Mouse (Mus musculus) retina, embryonic 14.5 days (tissue): ENCODE results near the gene Higd2a.

ENCODE experiments used
- DNase-seq: peaks from one replicate; pipeline ENCODE4 v3.0.0-alpha.2; 2015; ENCODE audit warnings: low spot score

Higd2a gene

DNA sequence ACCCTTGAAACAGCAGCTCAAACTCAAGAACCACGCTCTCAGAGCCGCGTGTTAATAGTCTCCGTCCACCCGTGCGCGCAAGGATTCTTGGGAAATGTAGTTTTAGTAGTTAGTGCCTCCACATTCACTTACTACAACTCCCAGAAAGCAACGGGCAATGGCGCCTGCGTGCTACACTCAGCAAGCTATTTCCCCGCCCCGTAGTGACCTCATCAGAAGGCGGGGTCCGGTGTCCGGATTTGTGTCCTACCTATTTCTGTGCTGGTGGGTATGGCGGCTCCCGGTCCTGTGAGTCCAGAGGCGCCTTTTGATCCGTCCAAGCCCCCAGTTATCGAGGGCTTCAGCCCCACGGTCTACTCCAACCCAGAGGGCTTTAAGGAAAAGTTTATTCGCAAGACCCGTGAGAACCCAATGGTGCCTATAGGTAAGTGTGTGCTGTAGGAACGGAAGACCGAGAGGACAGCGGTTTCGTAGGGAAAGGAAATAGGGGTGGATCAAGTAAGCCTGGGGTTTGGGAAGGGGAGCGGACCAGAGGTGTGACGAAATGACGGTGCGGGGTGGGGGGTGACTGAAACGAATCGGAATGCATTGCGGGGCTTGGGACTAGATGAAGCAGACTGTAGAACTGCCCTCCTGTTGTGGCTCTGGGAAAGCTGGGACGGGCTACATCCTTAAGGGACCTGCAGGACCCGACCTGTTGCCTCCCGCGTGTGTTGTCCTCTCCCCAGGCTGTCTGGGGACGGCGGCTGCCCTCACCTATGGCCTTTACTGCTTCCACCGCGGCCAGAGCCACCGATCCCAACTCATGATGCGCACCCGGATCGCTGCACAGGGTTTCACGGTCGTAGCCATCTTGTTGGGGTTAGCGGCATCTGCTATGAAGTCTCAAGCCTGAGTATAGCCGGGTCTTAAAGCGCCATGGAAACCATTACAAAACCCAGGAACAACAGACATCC is at the start of gene Higd2a, which contains the start of gene Nop16:
TSS of gene Higd2a (plus strand) at position 212 of the 956 bp plus-strand sequence.
TSS of gene Nop16 (minus strand) at position 95 of the 956 bp plus-strand sequence.
- DNase-seq, result peak; percentile 99

- no peak for DNase-seq
Observed at GRCm38 (mm10) chr13:54548036-54548435, 42.0 kb upstream of the Higd2a start.

DNA sequence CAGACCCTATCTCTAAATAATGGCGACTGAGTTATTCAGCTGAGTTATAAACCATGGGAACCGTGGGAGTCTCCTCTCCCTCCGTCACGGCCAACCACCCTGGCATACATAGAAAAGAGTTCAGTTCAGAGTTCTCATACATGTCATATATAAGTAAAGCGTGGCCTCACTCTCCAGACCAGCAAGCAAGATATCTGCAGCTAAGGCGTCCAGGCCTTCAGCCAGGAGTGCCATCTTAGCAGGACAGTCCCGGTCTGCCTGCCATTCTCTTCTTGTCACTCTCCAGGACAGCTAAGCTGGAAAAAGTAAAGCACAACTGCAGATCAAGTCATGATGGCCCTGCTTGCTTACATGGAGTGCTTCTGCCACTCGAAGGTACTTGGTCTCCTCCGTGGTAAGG is 33.8 kb upstream of the Higd2a start:
- DNase-seq, result no peak

DNA sequence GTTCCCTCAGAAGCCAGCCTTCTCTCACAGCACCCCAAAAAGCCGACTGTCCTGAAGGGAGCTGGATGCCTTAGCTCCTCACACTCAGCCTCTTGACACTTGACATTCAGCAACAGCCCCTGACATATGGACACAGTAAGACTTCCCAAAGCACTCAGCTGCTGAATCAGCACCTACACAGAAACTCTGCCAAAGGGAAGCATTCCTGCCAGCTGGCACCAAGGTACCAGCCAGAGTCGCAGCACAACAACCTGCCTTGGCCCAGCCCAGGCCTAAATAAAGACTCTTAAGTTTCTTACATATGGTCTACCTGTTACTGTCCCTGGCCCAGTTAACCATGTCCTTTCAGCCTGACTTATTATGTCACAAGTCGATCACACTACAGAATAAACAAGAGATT is 33.2 kb upstream of the Higd2a start:
- no peak for DNase-seq

DNA sequence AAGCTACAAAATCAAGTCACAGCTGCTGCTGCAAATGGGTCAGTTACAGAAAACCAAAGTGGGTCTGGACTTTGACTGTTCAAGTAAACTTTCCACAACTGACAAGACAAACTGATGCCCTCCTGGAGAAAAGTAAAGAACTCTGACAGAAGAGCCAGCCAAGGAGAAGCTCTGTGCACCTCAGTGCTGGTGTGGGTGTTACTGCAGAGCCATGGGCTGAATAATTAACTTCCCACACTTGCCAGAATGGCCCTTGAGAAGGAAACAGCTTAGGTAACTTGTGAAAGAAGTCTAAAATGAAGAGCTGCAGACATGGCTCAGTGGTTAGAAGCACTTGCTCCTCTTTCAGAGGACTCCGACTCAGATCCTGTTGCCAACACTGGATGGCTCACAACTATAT is 32.4 kb upstream of the Higd2a start:
- no peak for DNase-seq

DNA sequence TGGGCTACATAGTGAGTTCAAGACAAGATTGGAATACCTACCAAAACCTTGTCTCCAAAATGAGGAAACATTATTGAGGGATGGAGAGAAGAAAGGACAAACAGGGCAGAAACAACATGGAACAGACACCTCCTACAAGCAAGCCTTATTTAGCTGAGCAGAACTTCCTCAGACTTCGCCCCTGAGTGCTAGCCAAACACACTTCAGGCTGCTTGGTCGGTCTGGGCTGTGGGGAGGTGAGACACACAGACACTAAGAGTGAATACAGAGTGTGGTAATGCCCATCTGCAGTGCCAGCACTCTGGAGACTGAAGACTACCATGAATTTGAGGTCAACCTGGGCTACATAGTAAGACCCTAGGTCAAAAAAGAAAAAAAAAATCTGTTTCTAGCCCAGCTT is 30.4 kb upstream of the Higd2a start:
- no peak for DNase-seq

- no peak for DNase-seq
Observed at GRCm38 (mm10) chr13:54560608-54561007, 29.4 kb upstream of the Higd2a start.

- DNase-seq, result no peak
Observed at GRCm38 (mm10) chr13:54562562-54562961, 27.4 kb upstream of the Higd2a start.

DNA sequence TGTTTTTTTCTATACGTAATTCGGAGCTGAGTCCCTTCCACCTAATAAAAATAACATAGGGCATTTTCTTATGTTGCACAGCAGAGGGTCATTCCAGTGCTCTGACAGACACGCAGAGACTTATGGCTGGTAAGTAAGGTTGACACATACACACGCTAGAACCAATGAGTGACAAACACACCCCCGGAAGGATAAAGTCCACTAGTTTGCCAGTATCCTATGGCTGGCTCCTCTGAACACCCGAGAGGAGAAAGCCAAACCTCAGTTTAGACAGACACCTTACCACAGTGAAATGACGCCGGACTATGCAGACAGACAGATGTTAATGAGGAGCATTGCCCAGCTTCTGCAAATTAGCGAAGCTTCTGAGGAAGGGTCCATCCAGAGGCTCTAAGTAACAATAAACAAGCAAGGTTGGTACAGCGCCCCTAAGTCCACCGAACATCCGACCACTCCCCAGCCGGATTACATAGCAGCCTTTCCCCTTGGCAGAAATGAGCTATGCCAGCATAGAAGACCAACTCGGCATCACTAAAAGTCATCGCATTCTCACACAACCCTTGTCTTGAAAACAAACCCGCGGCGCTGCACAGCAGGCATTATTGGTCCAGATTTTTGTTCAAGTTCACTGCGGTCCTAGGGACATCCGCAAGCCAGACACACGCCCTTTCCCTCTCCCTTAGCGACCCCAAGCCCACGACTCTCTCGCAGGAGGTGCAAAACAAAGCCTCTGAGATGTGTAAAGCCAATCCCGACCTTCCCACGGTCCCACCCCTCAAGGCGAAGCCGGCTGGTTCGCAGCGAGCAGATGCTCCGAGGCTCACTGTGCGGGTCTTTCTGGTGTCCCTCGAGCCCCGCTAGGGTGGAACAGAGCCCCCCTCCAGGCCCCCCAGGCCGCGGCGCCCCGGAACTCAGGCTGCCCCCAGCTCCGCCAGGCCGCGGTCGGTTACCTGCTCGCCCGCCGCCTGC is 25.5 kb upstream of the Higd2a start:
- peak; percentile 32 for DNase-seq

DNA sequence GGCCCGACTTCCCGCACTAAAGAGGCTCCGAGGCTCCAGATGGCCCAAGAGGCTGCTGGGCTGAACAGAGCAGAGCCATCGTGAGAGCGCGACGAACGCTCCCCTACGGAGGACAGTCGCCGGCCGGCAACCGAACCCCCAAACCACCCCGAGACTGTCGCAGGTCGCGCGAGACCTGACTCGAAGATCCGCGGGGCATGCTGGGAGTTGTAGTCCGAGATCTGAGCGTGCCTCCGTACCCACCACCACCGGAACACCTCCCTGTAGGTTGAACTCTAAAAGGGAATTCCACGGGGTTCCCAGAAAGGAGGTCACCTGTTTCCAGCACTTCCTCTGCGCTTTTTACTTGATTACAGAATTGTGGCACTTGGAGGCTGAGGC is 24.8 kb upstream of the Higd2a start, which contains the start of gene 4833439L19Rik:
TSS of gene 4833439L19Rik (minus strand) at position 235 of the 381 bp plus-strand sequence.
- DNase-seq, result peak; percentile 97

DNA sequence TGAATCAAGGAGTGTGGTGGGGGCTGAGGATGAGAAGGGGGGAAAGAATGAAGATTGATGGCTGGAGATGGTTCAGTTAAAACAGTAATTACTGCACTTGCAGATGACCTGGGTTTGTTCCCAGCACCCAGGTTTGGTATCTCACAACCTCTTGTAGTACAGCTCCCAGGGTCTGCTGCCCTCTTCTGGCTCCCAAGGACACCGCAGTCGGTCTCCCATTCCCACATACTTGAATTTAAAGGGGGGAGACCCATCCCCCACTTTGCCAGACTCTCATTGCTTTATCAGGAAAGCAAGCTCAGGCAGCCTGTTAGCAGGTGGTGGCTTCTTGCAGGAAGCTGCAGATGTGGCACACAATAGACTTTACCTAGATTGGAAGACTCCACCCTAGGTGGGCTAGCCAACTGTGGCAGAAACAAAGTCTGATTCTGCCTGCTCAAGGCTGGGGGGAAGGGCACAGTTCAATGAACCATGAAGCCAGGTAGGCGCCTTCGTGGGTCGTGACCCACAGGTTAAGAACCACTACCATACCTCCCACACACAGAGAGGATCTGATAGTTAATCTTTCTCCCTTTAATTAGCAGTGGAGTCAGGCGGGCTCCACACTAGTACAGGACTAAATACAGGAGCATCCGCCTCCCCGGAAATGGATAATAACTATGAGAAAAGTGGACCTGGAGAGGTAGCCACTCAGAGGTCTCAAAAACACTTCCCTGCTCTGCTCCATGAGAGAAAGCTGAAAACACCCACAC is 24.2 kb upstream of the Higd2a start:
- DNase-seq, result peak; percentile 71

DNA sequence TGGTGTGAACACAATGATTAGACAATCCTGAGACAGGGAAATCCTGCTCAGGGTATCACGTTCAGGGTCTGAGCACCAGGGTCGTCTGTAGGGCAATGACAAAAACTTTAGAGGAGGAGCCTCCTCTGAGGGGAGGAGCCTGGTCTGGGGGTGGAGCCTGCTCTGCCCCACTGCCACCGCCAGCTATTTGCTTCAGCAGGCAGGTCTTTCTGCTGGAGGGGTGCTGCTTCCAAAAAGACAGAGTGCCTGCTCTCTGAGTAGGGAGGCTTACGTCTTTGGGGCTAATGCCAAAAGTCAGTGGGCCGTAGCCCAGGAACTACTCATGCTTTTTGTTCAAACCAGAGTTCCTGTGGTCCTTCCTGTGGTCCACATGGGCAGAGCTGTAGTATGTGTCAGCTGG is 21.6 kb upstream of the Higd2a start:
- DNase-seq, result no peak

DNA sequence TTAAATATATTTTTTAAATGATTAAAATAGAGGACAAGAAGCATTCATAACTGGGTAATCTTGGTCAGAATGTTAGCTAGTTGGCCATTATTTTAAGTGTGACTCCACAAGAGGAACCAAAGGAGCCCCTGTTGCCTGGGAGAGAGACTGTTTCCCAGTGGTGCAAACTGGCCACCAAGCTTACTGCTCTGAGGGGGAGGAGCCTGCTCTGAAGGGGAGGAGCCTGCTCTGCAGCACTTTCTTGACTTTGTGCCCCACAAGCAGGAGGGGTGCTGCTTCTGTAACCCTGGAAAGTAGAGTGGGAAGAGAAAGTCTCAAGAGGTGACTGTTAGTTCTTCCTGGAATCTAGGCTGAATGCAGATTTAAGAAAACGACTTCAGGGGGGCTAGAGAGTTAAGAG is 20.7 kb upstream of the Higd2a start:
- no peak for DNase-seq

DNA sequence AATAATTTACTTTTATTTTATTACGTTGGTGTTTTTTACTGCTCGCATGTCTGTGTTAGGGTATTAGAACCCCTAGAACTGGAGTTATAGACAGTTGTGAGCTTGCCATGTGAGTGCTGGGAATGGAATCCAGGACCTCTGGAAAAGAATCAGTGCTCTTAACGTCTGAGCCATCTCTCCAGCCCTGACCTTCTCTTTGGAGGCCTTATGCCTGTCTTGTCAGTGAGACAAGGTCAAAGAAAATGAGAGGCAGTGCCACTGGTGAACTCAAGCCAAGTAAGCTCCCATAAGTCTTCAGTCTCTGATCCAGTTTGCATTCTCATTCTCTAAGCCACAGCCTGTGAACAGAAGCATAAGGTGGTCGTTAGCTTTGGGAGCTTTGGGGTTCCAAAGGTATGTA is 19.3 kb upstream of the Higd2a start:
- no peak for DNase-seq

DNA sequence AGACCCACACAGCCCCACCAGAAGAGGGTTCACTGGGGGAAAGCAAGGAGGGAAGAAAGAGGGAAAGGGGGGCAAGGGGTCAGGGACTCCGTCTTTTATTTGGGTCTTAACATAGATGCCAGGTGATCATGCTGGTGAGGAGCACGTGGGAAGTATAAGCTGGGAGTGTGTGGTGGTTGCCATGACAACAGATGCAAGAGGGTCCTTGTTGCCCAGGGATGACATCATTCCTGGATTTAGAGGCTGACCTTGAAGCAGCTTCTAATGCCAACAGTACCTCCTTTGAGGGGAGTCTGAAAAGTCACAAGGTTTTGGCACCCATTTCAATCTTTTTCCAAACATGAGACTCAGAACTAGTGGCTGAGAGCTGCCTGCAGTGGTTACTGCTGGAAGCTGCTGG is 18.4 kb upstream of the Higd2a start:
- no peak for DNase-seq

DNA sequence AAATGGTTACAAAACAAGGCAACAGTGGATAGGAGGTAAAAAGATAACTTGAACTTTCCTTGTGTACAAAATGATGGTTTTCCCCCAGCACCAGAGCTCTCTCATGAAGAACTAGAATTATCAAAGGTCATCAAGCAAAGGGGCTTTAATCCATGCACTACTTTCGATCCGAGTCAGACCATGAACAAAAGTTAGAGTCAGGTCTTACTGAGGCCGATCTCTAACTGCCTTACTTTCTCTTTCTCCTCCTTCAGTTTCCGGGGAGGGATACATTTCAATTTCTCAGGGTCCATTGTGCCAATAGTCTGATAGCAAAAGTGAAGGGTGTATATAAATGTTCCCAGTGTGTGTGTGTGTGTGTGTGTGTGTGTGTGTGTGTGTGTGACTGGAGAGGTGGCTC is 17.4 kb upstream of the Higd2a start:
- DNase-seq, result no peak

DNA sequence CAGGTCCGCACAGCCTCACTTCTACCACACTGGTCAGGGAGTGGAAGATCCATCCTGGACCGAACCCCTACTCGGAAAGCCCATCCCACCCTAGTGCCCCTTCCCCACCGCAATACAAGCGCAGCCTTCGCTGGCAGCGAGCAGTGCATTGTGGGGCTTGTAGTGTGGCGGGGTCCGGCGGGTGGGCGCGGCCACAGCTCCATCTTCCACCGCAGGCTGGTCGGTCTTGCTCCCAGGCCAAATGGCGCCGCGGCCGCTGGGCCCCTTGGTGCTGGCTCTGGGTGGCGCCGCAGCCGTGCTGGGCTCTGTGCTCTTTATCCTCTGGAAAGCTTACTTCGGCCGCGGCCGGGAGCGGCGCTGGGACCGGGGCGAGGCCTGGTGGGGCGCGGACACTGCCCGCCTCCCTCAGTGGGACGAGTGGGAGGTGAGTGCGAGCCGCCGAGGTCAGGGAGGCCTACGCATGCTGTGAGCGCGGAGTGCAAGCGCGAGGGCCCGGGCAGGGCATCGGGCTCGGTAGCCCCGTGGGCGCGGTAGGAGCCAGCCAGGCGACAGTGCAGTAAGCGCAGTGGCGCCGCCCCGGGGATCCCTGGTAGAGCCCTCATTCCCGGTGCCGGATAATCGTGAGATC is 15.0 kb upstream of the Higd2a start, which contains the start of gene Arl10:
TSS of gene Arl10 (plus strand) at position 162 of the 628 bp plus-strand sequence.
- DNase-seq, result peak; percentile 84

DNA sequence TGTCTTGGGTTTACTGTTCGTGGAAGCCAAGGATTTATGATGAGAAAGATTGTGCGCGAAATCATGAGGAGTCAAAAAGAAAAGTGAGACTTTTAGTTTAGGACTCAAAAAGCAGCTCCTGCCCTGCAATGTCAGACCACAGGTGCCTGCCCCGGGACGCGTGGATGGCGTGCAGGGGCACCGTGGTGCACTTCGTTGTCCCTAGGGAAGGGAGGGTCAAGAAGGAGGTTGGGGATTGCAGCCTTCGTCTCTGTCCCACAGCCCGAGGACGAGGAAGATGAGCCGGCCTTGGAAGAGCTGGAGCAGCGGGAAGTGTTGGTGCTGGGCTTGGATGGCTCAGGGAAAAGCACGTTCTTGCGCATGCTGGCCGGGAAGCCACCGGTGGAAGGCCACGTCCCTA is 14.5 kb upstream of the Higd2a start:
- DNase-seq, result no peak

DNA sequence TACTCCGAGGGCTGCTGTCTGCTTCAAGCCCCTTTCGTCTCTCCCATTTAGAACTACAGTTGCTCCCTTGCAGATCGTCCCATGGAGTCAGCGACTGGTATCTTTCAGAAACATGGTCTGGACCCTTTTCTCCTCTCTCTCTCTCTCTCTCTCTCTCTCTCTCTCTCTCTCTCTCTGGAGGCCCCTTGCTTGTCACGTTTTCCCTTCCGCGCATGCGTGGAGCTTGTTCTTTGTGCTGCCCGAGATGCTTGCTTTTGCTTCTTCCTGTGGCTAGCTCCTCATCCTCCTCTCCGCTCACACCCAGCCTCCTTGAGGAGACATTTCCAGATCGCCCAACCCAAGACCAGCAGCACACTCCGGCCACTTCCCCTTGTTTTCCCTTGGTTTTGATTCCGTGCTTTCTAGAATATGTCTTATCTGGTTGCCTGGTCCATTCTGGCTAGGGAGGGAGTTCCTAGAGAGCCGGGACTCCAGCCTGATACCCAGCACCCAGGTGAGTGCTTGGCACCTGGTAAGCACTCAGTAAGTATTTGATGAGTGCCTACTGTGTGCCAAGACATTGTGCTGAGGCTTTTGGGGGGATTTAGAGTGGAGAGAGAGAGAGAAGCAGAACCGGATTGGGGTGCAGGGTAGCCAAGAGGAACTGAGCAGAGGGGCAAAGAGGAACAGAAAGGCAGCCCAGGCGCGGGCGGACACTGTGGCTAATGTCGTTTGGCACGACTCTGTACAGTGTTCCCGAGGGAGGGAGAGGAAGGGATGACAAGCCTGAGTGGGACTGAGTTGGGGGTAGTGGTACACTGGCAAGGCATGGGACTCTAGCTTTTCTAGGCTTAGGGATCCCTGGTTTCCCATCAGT is 12.1 kb upstream of the Higd2a start:
- DNase-seq, result no peak

DNA sequence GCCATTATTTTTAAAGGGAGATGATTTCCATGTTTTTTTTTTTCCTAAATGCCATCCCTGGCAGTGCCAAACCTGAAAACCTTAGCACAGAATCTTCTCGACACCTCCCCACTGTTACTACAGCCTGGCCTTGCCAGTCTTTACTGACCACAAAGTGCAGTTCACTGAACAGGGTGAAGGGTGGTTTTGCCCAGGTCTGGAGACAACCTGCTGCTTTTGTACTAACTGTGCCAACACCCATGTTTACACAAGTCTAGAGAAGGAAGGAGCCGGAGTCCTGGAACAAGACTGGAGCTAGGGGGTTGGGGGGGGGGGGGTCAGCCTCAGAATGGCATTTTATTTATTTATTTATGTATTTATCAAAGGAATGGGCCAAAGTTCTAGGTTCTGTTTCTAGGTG is 8.6 kb upstream of the Higd2a start:
- DNase-seq, result no peak
